Mouse (Mus musculus): ENCODE results near the gene Olfr916.

Olfr916 gene

DNA sequence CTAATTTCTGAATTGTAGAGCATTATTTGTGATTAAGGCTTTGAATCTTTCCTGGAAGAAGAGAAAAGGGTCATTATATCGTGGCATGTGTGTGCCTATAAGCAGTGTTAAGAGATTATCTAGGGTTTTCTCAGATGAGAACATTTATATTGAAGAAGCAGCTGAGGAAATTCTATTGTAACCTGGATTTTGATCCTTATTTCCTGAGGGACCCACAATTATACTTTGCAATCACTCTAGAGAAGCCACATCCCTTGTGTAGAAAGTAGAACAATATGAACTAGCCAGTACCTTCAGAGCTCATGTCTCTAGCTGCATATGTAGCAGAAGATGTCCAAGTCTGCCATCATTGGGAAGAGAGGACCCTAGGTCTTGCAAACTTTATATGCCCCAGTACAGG lies at the start of gene Olfr916:
Gene Olfr916, minus strand, starts transcription at position 101 of the 400 bp plus-strand sequence.
- DNase-seq (ENCODE audit: low spot score): no peak

DNA sequence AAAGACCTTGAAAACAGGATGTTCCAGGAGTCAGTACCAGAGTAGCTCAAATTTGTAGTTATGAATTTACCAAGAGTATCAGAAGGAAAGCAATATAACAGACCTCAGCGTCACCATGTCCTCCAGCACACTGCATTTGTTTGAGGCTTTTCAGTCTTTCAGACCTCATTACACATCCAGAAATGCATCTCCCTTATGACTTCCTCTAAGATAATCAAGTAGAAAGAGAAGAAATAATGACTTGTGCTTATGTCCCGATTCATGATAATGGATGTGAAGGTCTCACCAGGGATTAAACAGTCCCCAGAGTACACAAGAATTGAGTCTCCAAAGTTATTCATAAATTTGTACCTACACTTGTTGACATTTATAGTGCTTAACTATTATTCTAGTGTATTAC lies 14.8 kb upstream of the Olfr916 start, which contains the start of gene Olfr918:
Gene Olfr918, minus strand, starts transcription at position 101 of the 400 bp plus-strand sequence.
- DNase-seq (ENCODE audit: low spot score): no peak

GRCm38 (mm10) chr9:38672887-38673286 lies 13.2 kb upstream of the Olfr916 start:
- DNase-seq (ENCODE audit: low spot score): no peak

GRCm38 (mm10) chr9:38665742-38666141 lies 6.1 kb upstream of the Olfr916 start, which contains the start of gene Olfr917:
TSS of gene Olfr917 (minus strand) at chr9:38665842.
- DNase-seq (ENCODE audit: low spot score): no peak

DNA sequence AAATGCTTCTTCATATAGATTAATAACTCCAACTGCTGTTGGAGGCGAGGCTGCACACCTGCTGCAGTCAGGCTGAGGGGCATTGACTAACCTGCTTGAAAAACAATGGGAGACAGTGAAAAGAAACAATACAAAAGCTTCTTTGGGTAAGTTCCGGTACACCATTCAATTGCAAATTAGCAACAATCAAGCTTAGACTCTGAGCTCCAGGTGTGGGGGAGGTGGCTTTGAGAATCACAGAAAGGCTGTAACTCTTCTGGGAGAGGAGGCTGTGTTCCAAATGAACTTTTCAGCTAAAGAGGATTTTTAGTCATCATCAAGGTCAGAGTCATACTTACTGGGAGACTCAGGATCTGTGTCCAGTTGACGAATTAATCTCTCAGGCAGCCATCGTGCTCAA lies 27.3 kb downstream of the Olfr916 start:
- DNase-seq (ENCODE audit: low spot score): no peak
